Mouse (Mus musculus): Measurements from ENCODE around the gene Obsl1.
A peak's percentile ranks its signal among the peaks of the same experiment; 100 is the strongest.

Gene Obsl1

GRCm38 (mm10) chr1:75518427-75518826 lies 12.2 kb upstream of the Obsl1 start:
- DNase-seq (ENCODE audit: low spot score in 2 of 2): no peak

GRCm38 (mm10) chr1:75517984-75518383 lies 11.7 kb upstream of the Obsl1 start:
- no peak for DNase-seq (ENCODE audit: low spot score in 2 of 2)

GRCm38 (mm10) chr1:75516703-75517380 lies 10.6 kb upstream of the Obsl1 start:
- no peak for DNase-seq (ENCODE audit: low spot score in 2 of 2)

- no peak for DNase-seq (ENCODE audit: low spot score in 2 of 2)
Observed at GRCm38 (mm10) chr1:75512550-75512949, 6.3 kb upstream of the Obsl1 start.

GRCm38 (mm10) chr1:75511437-75512210 lies 5.4 kb upstream of the Obsl1 start:
- DNase-seq (ENCODE audit: low spot score in 2 of 2): no peak

GRCm38 (mm10) chr1:75510154-75510553 lies 3.9 kb upstream of the Obsl1 start:
- no peak for DNase-seq (ENCODE audit: low spot score in 2 of 2)

GRCm38 (mm10) chr1:75509586-75509985 lies 3.3 kb upstream of the Obsl1 start:
- no peak for DNase-seq (ENCODE audit: low spot score in 2 of 2)

- DNase-seq (ENCODE audit: low spot score in 2 of 2): no peak
Observed at GRCm38 (mm10) chr1:75507006-75507405, 754 bp upstream of the Obsl1 start, which contains the start of gene Inha. TSS of gene Inha (plus strand) at chr1:75507077.

- peak; percentile 26 to 60 for DNase-seq (ENCODE audit: low spot score in 2 of 2)
Observed at GRCm38 (mm10) chr1:75505159-75505955, 895 bp downstream of the Obsl1 start.

- DNase-seq (ENCODE audit: low spot score in 2 of 2): no peak
Observed at GRCm38 (mm10) chr1:75504256-75505045, 1.8 kb downstream of the Obsl1 start.

- DNase-seq (ENCODE audit: low spot score in 2 of 2): no peak
Observed at GRCm38 (mm10) chr1:75503651-75503980, 2.6 kb downstream of the Obsl1 start.

- DNase-seq (ENCODE audit: low spot score in 2 of 2): no peak
Observed at GRCm38 (mm10) chr1:75502945-75503650, 3.2 kb downstream of the Obsl1 start.

GRCm38 (mm10) chr1:75501905-75502304 lies 4.3 kb downstream of the Obsl1 start:
- no peak for DNase-seq (ENCODE audit: low spot score in 2 of 2)

GRCm38 (mm10) chr1:75499441-75499840 lies 6.8 kb downstream of the Obsl1 start:
- no peak for DNase-seq (ENCODE audit: low spot score in 2 of 2)

- DNase-seq (ENCODE audit: low spot score in 2 of 2): no peak
Observed at GRCm38 (mm10) chr1:75498897-75499296, 7.4 kb downstream of the Obsl1 start.

GRCm38 (mm10) chr1:75494878-75495548 lies 11.2 kb downstream of the Obsl1 start:
- DNase-seq (ENCODE audit: low spot score in 2 of 2): no peak

GRCm38 (mm10) chr1:75492579-75493170 lies 13.6 kb downstream of the Obsl1 start:
- DNase-seq (ENCODE audit: low spot score in 2 of 2): no peak

GRCm38 (mm10) chr1:75490785-75491551 lies 15.3 kb downstream of the Obsl1 start:
- no peak for DNase-seq (ENCODE audit: low spot score in 2 of 2)
